Mouse (Mus musculus): ENCODE measurements around the gene Mapt. TPM values are rescaled to one million over a fixed set of nuclear protein-coding genes. Genes with fewer than 3 reads are reported as not detected.
A peak's percentile ranks its signal among the peaks of the same experiment; 100 is the strongest.

Gene Mapt
- polyA plus RNA-seq, 1 experiment: 8.0 TPM

GRCm38 (mm10) chr11:104221751-104222150 is 9.4 kb upstream of the Mapt start:
- no peak overlapping the region for H3K4me2 ChIP-seq (ENCODE audit: low read depth)
- H3K27me3 ChIP-seq (ENCODE audit: control insufficient read depth, insufficient read depth, insufficient read length): peaks cover 5% of the 10 kb centered on the region
- H3K4me3 ChIP-seq: no peak overlapping the region
- no peaks in the 10 kb centered on the region for H3K79me2 ChIP-seq (ENCODE audit: control insufficient read depth, insufficient read depth)
- H3K36me3 ChIP-seq (ENCODE audit: control insufficient read depth, insufficient read depth): no peaks in the 10 kb centered on the region
- no peak overlapping the region for H3ac ChIP-seq (ENCODE audit: control insufficient read depth, insufficient read length)
- TF ChIP-seq TCF3 (IDR thresholded peaks at IDR 0.05; ENCODE audit: insufficient read length, low read depth) (no peak), MYOG (IDR thresholded peaks at IDR 0.05; ENCODE audit: control insufficient read depth in 1 of 3, insufficient read depth in 1 of 3, insufficient read length in 2 of 3, low read depth in 2 of 3) (no peak), REST (IDR thresholded peaks at IDR 0.05; ENCODE audit: insufficient read depth, insufficient read length) (no peak), POLR2AphosphoS2 (IDR thresholded peaks at IDR 0.05; ENCODE audit: insufficient read length, low read depth) (no peak), MAX (IDR thresholded peaks at IDR 0.05; ENCODE audit: low read depth) (no peak), TCF12 (IDR thresholded peaks at IDR 0.05; ENCODE audit: insufficient read depth, poor library complexity, severe bottlenecking) (no peak), POLR2A (IDR thresholded peaks at IDR 0.05; ENCODE audit: insufficient read length, low read depth) (no peak), USF1 (IDR thresholded peaks at IDR 0.05; ENCODE audit: low read depth) (no peak), CEBPB (IDR thresholded peaks at IDR 0.05; ENCODE audit: insufficient read depth, poor library complexity, severe bottlenecking) (no peak), MYOD1 (IDR thresholded peaks at IDR 0.05; ENCODE audit: control insufficient read depth in 1 of 3, insufficient read length in 2 of 3, low read depth in 2 of 3) (no peak), SRF (IDR thresholded peaks at IDR 0.05; ENCODE audit: control insufficient read depth, insufficient read length, low read depth) (no peak), E2F4 (IDR thresholded peaks at IDR 0.05; ENCODE audit: insufficient read depth) (no peak)

GRCm38 (mm10) chr11:104223301-104223700 is 7.9 kb upstream of the Mapt start:
- H3K36me3 ChIP-seq (ENCODE audit: control insufficient read depth, insufficient read depth): no peaks in the 10 kb centered on the region
- no peak overlapping the region for H3ac ChIP-seq (ENCODE audit: control insufficient read depth, insufficient read length)
- no peaks in the 10 kb centered on the region for H3K79me2 ChIP-seq (ENCODE audit: control insufficient read depth, insufficient read depth)
- H3K4me2 ChIP-seq (ENCODE audit: low read depth): no peak overlapping the region
- H3K27me3 ChIP-seq (ENCODE audit: control insufficient read depth, insufficient read depth, insufficient read length): no peaks in the 10 kb centered on the region
- no peak overlapping the region for H3K4me3 ChIP-seq
- TF ChIP-seq TCF12 (IDR thresholded peaks at IDR 0.05; ENCODE audit: insufficient read depth, poor library complexity, severe bottlenecking): no peak
- no peak for TF ChIP-seq SRF (IDR thresholded peaks at IDR 0.05; ENCODE audit: control insufficient read depth, insufficient read length, low read depth)
- TF ChIP-seq POLR2A (IDR thresholded peaks at IDR 0.05; ENCODE audit: insufficient read length, low read depth): no peak
- no peak for TF ChIP-seq POLR2AphosphoS2 (IDR thresholded peaks at IDR 0.05; ENCODE audit: insufficient read length, low read depth)
- TF ChIP-seq MYOG (IDR thresholded peaks at IDR 0.05; ENCODE audit: control insufficient read depth in 1 of 3, insufficient read depth in 1 of 3, insufficient read length in 2 of 3, low read depth in 2 of 3): no peak
- no peak for TF ChIP-seq MAX (IDR thresholded peaks at IDR 0.05; ENCODE audit: low read depth)
- TF ChIP-seq TCF3 (IDR thresholded peaks at IDR 0.05; ENCODE audit: insufficient read length, low read depth): no peak
- TF ChIP-seq MYOD1 (IDR thresholded peaks at IDR 0.05; ENCODE audit: control insufficient read depth in 1 of 3, insufficient read length in 2 of 3, low read depth in 2 of 3): no peak
- no peak for TF ChIP-seq USF1 (IDR thresholded peaks at IDR 0.05; ENCODE audit: low read depth)
- no peak for TF ChIP-seq E2F4 (IDR thresholded peaks at IDR 0.05; ENCODE audit: insufficient read depth)

GRCm38 (mm10) chr11:104229391-104229790 is 1.8 kb upstream of the Mapt start:
- H3ac ChIP-seq (ENCODE audit: control insufficient read depth, insufficient read length): no peak overlapping the region
- no peaks in the 10 kb centered on the region for H3K79me2 ChIP-seq (ENCODE audit: control insufficient read depth, insufficient read depth)
- H3K27me3 ChIP-seq (ENCODE audit: control insufficient read depth, insufficient read depth, insufficient read length): no peaks in the 10 kb centered on the region
- H3K4me2 ChIP-seq (ENCODE audit: low read depth): no peak overlapping the region
- TF ChIP-seq MYOG (IDR thresholded peaks at IDR 0.05; ENCODE audit: control insufficient read depth in 1 of 3, insufficient read depth in 1 of 3, insufficient read length in 2 of 3, low read depth in 2 of 3) (peak in 1 of 3 experiments; percentile 6), MYOD1 (IDR thresholded peaks at IDR 0.05; ENCODE audit: control insufficient read depth in 1 of 3, insufficient read length in 2 of 3, low read depth in 2 of 3) (peak in 2 of 3 experiments; percentile 5 to 56), E2F4 (IDR thresholded peaks at IDR 0.05; ENCODE audit: insufficient read depth) (no peak)
- no peak overlapping the region for H3K4me3 ChIP-seq
- no peaks in the 10 kb centered on the region for H3K36me3 ChIP-seq (ENCODE audit: control insufficient read depth, insufficient read depth)

GRCm38 (mm10) chr11:104230066-104230778 is 968 bp upstream of the Mapt start:
- Histone ChIP-seq H3K27me3 (ENCODE audit: control insufficient read depth, insufficient read depth, insufficient read length) (no peaks in the 10 kb centered on the region), H3K36me3 (ENCODE audit: control insufficient read depth, insufficient read depth) (no peaks in the 10 kb centered on the region), H3ac (ENCODE audit: control insufficient read depth, insufficient read length) (peak overlapping the region; percentile 50), H3K4me2 (ENCODE audit: low read depth) (peak overlapping the region; percentile 94), H3K79me2 (ENCODE audit: control insufficient read depth, insufficient read depth) (no peaks in the 10 kb centered on the region), H3K4me3 (peak overlapping the region; percentile 44)
- no peak for TF ChIP-seq E2F4 (IDR thresholded peaks at IDR 0.05; ENCODE audit: insufficient read depth)
- TF ChIP-seq POLR2AphosphoS2 (IDR thresholded peaks at IDR 0.05; ENCODE audit: insufficient read length, low read depth): no peak
- no peak for TF ChIP-seq SRF (IDR thresholded peaks at IDR 0.05; ENCODE audit: control insufficient read depth, insufficient read length, low read depth)
- TF ChIP-seq MYOG (IDR thresholded peaks at IDR 0.05; ENCODE audit: control insufficient read depth in 1 of 3, insufficient read depth in 1 of 3, insufficient read length in 2 of 3, low read depth in 2 of 3): no peak
- no peak for TF ChIP-seq CEBPB (IDR thresholded peaks at IDR 0.05; ENCODE audit: insufficient read depth, poor library complexity, severe bottlenecking)
- TF ChIP-seq POLR2A (IDR thresholded peaks at IDR 0.05; ENCODE audit: insufficient read length, low read depth): no peak
- no peak for TF ChIP-seq REST (IDR thresholded peaks at IDR 0.05; ENCODE audit: insufficient read depth, insufficient read length)
- TF ChIP-seq USF1 (IDR thresholded peaks at IDR 0.05; ENCODE audit: low read depth): no peak
- TF ChIP-seq TCF12 (IDR thresholded peaks at IDR 0.05; ENCODE audit: insufficient read depth, poor library complexity, severe bottlenecking): no peak
- no peak for TF ChIP-seq TCF3 (IDR thresholded peaks at IDR 0.05; ENCODE audit: insufficient read length, low read depth)
- no peak for TF ChIP-seq MYOD1 (IDR thresholded peaks at IDR 0.05; ENCODE audit: control insufficient read depth in 1 of 3, insufficient read length in 2 of 3, low read depth in 2 of 3)
- TF ChIP-seq MAX (IDR thresholded peaks at IDR 0.05; ENCODE audit: low read depth): no peak
